Mouse (Mus musculus): Measurements from ENCODE around the gene Wdr27.

DNA sequence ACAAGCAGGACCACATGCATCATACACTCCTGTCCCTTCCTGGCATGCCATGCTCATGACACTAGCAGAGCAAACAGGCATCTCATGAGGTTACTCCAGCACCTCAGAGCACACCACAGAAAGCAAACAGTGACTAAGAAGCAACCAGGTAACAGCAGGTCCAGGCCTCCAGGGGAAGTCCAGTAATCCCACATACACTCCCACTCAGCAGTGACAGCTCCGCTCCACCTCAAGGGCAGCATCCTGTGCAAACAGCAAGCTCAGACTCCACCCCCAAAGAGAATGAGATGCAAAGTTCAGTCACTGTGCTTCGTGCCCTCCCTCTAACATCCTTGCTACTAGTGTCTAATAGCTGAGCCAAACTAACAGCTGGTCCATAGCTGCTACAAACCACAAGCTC lies 56.0 kb downstream of the Wdr27 start:
- TF ChIP-seq CTCF (IDR thresholded peaks at IDR 0.05; ENCODE audit: low read depth, low read length) = no peak
- no peak for TF ChIP-seq GATA2 (IDR thresholded peaks at IDR 0.05; ENCODE audit: borderline replicate concordance, low read depth, low read length)
- TF ChIP-seq GATA1 (IDR thresholded peaks at IDR 0.05; ENCODE audit: borderline replicate concordance, low read length) = no peak
- TF ChIP-seq POLR2AphosphoS5 (IDR thresholded peaks at IDR 0.05; ENCODE audit: insufficient replicate concordance, low read depth, low read length) = no peak
